Mouse (Mus musculus) urinary bladder, postnatal 10 days (tissue): ENCODE measurements at regions not wholly inside any gene's neighbourhood (a gene's known extent, or its start where the extent isn't known, plus 50 kb on each side); places are given as distances from the start of the nearest gene placed in this dataset.
A peak's percentile ranks its signal among the peaks of the same experiment; 100 is the strongest.
"Not testable (repeated sequence)": the region's sequence is repeated elsewhere in the genome, so short reads cannot be mapped to it uniquely, and the experiment has no call there.

Source experiments
- DNase-seq: peaks from one replicate; pipeline ENCODE4 v3.0.0; 2022; ENCODE audit warnings: low spot score

DNA sequence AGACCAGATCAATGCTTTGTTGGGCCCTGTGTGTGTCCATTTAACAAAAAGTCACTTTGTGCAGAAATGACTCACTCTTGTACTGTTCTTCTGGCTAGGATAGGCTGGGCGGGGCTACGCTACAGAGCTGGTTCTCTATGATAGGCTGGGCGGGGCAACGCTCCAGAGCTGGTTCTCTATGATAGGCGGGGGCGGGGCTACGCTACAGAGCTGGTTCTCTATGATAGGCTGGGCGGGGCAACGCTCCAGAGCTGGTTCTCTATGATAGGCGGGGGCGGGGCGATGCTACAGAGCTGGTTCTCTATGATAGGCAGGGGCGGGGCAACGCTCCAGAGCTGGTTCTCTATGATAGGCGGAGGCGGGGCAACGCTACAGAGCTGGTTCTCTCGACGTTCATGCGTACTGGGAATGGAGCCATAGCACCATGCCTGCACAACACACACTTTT is 80.6 kb upstream of the Ipo5 start:
- not testable (repeated sequence) for DNase-seq

DNA sequence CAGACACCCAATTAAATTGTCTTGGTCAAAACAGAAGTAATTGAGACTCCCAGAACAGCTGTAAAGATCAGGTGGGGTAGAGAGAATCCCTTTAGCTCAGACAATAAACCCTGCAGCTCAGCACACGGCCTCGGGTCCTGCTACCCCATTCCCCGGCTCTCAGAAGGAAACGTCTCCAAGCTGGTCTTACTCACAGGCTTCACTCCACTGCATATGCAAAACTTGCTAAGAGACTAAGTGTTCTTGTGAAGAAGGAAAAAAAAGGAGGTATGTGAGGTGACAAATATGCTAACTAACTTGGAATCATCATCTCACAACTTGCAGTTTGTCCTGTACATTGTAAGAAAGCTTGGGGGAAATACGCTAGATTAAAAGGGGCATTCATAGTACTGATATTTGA is 79.6 kb upstream of the Ipo5 start:
- no peak for DNase-seq

DNA sequence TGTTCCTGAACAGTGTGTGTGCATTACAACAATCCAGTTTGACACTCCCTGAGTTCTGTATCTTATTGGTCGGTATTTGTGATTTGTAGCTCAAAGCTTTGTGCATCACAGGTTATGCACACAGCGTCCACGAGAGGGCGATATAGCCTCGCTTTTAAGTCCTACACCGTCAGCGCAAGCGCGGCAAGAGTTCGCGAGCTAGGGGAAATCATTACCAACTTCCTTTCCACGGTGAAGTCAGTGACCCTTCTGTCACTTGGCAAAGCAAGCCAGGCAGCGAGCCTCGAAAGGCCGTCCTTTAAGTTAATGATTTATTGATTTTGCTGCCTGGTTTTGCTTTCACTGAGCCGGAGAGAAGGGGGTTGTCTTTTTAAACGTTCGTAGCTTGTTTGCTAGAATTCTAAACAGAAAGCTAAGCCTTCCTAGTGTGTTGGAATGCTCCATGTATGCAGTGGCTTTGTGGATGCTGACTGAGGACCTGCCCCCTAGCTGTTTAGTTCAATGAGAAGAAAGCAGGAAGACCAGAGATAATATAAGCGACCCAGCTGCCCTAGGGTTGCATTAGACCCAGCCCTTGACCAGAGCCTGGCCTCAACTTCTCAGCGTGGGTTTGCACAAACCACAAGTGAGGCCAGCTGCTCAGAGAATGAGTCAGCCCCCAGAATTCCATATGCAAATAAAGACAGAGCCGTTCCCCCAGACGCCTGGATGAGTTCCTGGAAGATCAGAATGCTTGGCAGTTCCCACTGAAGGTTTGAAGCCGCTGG is 79.0 kb upstream of the Ipo5 start:
- DNase-seq, result peak; percentile 71

DNA sequence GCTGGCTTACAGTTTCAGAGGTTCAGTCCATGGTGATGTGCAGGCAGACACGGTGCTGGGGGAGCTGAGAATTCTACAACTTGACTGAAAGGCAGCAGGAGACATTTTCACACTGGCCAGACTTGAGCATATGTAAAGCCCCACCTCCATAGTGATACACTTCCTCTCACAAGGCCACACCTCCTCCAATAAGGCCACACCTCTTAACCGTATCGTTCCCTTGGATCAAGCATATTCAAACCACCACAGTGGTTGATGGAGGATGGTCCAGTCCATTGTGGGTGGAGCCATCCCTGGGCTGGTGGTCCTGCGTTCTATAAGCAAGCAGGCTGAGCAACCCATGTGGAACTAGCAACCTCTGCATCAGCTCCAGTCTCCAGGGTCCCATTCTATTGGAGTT is 76.2 kb upstream of the Ipo5 start:
- no peak for DNase-seq

DNA sequence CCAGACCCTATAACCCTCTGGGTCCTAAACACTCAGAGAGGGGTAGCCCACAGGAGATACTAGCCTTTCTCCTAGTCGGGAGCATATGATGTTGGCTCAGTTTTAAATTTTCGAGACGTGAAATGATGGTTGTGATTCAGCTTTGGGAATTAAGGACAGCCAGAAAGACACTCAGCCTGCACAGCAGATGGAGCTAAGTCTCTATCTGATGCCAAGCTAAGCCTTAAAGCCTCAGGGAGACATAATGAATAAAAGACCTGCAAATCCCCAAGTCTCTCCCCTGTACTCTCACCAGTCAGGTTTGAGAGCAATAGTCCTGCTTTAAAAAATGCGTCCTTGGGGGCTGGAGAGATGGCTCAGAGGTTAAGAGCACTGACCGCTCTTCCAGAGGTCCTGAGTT is 75.3 kb upstream of the Ipo5 start:
- DNase-seq, result no peak

DNA sequence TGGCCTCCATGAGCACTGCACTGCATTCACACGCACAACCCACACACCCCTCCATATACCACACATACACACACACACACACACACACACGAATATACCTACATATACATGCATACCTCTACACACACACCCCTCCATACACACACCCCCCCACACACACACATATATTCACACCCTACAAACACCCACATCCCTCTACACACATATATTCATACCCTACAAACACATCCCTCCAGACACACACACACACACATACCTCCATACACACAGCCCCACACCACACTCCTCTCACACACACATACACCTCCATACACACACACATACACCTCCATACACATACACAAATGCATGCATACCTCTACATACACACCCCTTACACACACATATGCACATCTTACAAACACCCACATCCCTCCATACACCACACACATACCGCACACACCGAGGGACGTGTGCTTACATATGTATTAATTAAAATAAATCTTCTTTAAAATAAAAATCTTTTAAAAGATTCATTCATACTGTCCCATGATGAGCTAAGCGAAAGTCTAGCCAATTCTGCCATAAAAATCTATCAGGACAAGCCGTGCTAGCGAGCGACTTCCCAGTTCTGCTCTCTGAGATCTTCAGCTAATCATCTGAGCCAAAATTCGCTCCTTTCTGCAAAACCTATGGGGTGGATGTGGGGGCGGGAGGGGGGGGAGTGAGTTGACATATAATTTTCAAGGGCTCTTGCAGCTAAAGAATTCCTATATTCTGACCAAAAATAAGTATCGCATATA is 74.3 kb upstream of the Ipo5 start:
- DNase-seq, result no peak

DNA sequence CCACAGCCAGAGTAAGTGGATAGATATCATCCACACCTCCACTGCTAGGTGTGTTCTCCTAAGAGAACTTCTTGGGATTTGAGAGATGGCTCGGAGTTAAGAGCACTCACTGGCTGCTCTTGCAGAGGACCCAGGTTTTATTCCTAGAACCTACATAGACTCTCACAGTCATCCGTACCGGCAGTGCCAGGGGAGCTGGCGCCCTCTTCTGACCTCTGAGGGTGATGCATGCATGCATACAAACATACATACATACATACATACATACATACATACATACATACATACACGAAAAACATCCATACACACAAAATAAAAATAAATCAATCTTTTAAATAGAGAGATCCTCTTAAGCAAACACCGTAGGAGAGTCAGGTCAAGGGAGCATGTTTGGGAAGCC is 70.1 kb upstream of the Ipo5 start:
- DNase-seq, result no peak

DNA sequence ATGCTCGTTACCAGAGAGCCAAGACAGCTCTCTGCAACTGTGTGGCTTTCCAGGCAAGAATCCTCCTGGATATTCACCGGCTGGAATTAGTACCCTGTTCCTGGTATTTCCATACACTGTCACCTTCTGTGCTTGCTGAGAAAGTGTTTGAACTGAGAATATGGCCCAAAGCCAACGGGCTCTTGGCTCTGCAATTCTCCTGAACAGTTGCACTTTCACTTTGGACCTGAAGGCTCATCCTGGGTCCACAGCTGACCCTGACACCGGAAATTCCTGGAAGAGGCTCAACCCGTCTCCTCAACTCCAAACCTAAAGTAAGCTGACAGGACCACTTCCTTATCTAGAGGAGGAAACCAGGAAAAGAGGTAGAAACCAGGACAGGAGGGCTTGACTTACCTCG is 69.7 kb upstream of the Ipo5 start:
- no peak for DNase-seq

DNA sequence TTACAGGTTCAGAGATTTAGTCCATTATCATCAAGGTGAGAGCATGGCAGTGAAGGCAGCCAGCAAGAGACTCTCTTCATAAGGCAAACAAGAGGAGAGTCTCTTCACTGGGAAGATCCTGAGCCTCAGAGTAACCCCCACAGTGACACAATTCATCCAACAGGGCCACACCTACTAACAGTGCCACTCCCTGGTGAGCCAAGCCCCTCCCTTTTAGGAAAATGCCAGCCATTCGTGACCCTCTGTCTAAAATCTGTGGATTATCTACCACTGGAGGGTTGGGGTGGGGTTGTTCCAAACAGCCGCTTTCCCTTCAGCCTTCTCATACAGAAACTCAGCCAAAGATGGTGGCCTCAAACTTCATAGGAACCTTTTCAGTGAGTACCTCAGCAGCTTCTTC is 65.9 kb upstream of the Ipo5 start:
- DNase-seq, result no peak

DNA sequence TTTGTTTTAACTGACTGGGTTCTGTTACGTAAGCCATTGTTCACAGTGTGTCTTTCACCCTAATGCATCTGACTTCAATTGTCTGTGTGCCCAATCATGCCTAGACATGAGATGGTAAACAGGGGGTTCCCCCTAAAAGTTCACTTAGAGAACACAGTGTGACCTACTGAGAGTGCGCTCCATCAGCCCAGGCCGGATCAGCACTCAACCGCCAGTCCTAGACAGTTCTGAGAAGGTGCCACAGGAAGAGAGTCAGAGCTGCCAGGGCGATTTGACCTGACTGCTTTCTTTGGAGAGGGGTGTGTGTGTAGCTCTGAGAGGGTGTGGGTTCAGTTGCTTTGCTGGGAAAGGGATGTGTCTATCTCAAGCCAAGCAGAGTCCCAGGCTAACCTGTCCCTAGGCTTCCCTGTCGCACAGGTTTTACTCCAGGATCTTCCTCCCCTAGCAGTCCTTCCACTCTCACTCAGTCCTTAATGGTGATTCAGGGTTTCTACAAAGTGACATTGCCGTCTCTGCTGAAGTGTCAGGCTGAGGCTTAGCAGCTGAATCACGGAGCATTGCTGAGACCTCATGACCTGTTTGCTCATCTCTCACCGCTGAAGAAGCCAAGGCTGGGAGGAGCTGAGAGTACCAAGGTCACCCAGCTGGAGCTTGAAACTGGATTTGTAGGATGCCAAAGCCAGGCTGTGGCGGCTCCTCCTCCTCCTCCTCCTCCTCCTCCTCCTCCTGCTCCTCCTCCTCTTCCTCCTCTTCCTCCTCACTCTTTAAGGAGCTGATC is 64.8 kb upstream of the Ipo5 start:
- no peak for DNase-seq

DNA sequence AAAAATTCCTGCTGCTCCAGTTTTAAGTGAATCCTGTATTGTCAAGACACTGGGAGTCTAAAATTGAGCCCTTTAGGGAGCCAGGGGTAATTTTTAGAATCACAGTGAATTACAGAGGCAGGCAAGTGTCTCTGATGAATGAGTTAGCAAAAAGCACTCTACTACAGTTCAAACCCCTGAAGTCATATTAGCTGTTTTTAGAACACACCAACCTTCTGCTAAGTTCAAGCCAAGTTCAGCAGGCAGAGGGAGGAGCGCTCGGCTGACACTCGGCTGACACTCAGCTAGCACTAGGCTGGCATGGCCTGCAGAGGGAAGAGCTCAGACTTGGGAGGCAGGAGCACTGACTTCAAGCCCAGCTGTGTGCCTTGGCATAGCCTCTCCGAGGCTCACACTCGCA is 64.0 kb upstream of the Ipo5 start:
- no peak for DNase-seq

DNA sequence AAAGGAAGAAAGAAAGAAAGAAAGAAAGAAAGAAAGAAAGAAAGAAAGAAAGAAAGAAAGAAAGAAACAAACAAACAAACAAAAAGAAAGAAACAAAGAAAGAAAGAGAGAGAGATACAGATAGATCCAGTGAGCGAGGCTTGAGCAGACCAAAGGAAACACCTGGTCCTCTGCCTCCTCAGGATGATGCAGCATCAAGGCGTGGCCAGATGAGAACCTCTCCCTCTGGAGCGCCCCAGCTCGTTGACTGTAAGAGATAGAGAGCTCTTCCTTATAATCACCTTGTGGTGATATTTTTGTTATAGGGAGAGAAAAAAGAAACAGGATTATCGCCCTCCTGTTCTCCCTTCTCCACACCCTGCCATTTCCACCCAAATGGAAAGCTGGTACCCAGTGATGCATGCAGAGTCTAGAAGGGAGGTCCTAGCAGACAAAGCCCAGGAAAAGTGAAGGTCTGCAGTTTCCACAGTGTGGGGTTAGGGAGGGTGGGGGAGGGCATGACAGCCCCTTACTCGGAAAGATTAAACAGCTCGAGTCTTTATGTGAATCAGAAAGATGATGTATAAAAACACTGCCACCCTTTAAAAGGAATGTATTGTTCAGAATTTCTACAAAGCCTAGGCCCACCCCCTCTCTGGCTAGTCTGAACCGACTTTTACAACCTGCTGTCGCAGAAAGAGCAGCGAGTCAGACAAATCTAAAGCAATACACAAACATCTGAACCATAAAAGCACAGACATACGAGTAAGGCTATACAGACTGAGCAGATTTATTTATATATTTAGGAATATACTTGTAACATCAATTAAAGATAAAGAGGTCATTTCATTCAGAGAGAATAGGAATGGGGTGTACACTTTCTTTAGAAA is 62.7 kb upstream of the Ipo5 start:
- DNase-seq, result no peak

DNA sequence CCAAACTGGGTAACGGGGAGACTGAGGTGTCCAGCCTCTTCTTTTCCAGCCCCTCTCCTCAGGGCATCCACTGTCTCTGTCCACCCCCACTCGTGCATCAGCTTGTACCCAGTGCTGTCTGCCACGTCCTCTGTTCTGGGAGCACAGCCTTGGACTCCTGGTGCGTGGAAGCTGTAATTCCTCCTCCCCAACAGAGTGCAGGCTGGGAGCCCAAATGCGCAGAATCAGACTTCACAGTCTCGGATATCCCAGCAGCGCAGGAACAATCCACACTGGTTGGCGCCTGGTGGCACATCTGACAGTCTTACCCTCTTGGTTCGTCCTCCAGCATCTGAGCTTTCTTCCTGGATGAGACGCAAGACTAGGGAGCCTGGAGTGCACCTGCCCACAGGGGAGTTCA is 61.9 kb upstream of the Ipo5 start:
- DNase-seq, result no peak

DNA sequence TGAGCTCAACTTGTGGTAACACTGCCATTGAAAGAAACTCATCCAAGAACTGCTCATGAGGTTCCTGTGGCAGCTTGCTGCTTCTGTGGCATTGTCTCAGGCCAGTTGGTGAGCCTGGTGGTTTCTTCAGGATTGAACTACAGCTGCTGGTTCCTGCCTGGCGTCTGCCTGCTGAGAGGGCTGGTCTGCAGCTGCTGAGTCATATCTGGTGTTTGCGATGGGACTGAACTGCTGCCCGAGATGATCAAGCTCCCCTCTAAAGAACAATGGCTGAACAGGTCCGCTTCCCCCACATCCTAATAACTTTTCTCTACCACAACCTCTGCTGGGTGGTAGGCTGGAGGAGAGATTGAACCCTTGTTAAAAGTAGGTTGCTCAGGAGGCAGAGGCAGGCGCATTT is 57.4 kb upstream of the Ipo5 start:
- no peak for DNase-seq

DNA sequence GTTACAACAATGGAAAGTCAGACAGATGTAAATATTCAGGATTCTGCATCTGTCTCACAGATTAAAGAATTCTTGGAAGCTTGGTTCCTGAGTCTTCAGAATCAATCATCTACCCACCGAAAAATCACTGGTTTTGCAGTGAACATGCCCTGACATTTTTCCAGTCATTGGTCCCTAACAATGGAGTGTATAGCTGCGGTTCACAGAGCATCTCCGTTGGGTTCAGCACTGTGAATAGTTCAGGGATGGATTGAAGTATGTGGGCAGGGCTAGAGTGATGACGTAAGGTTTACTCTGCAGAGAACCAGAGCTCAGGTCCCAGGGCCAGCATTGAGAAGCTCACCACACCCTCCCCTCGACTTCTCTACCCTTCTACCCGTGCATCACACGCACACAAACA is 56.5 kb upstream of the Ipo5 start:
- no peak for DNase-seq

DNA sequence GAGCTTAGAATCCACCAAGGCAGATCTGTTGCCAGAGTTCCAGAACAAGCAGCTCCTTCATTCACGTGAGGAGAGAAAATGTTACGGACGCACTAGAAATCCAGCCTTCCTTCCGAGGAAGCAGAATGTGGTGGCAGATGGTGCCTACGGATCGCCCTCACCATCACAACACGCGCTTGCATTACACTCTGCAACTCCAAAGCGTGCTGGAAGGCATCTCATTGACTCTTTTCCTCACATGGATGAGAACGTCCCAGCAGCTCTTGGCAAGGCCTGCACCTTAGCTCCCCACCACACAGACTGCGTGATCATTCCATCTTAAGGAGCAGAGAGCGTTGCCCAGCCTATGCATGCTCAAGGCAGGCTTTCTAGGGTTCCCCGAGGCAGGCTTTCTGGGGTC is 55.8 kb upstream of the Ipo5 start:
- no peak for DNase-seq
